Mouse (Mus musculus): ENCODE results near the gene Esrrg.

DNA sequence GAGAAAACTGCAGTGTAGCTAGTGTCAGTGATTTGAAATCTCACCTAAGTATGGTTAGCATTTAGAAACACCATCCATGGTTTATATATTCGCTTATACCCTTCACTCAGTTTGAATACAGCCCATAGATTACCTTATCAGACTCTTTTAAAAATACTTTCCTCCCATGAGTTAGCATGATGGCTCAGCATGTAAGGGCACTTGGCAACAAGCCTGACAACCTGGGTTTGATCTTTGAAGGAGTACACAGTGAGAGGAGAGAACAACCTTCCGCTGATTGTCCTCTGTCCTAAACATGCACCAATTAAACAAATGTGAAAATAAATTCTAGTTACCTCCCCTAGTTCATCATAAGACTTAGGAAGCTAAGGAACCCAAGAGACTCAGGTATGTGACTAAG, 550.5 kb downstream of the Esrrg start:
- TF ChIP-seq MAX (IDR thresholded peaks at IDR 0.05): no peak
- no peak for TF ChIP-seq CTCF (IDR thresholded peaks at IDR 0.05; ENCODE audit: control insufficient read depth, insufficient read depth, insufficient read length)
- TF ChIP-seq USF1 (IDR thresholded peaks at IDR 0.05; ENCODE audit: low read depth): no peak
- TF ChIP-seq MYOG (IDR thresholded peaks at IDR 0.05; ENCODE audit: control insufficient read depth, extremely low read depth, insufficient read length): no peak
- no peak for TF ChIP-seq CEBPB (IDR thresholded peaks at IDR 0.05; ENCODE audit: low read depth)
- no peak for TF ChIP-seq MYOD1 (IDR thresholded peaks at IDR 0.05; ENCODE audit: control insufficient read depth, insufficient read length, low read depth)

Data from C2C12 (cell line).